Mouse (Mus musculus) left cerebral cortex, postnatal 10 days (tissue): ENCODE results near the gene Zfhx3. TPM values are rescaled to one million over a fixed set of nuclear protein-coding genes. Genes with fewer than 3 reads are reported as not detected.

ENCODE experiments used
- DNase-seq, 2 experiments: peaks; one replicate each; pipeline ENCODE4 v3.0.0; 2021 to 2022; ENCODE audit warnings: low spot score in 2 of 2, mixed read lengths in 1 of 2; ENCODE audit errors: extremely low spot score in 1 of 2
- intact Hi-C: fragments of 180-260 bp; cut with DNase I; formaldehyde crosslinking; loops from one replicate; pipeline ENCODE4 v1.15.1; 2025
- total RNA-seq, 2 experiments: library from RNA; stranded (reverse); gene quantifications; 2 replicates each; pipeline ENCODE4 v1.2.3; 2021

The Zfhx3 gene
- total RNA-seq, 2 experiments from 2014 or later, result 3.9 to 4.4 TPM

GRCm38 (mm10) chr8:108711490-108711793 is 769.0 kb downstream of the Zfhx3 start:
- intact Hi-C loops, result loop anchor here (5.0 to 10.0 kb wide), 3 partner anchors 476 to 703 kb away; no protein-coding TSS in a partner anchor
- DNase-seq, result no peak

- intact Hi-C loops, result loop anchor here (5.0 to 10.0 kb wide), 3 partner anchors 475 to 703 kb away; no protein-coding TSS in a partner anchor
Measured at GRCm38 (mm10) chr8:108712001-108712411, 769.6 kb downstream of the Zfhx3 start.

GRCm38 (mm10) chr8:108712607-108713006 is 770.2 kb downstream of the Zfhx3 start:
- intact Hi-C loops, result loop anchor here (5.0 to 10.0 kb wide), 3 partner anchors 475 to 702 kb away; no protein-coding TSS in a partner anchor
- no peak for DNase-seq

More at GRCm38 (mm10) chr8:108712001-108712411, 769.6 kb downstream of the Zfhx3 start:
- DNase-seq, result no peak

- intact Hi-C loops, result loop anchor here (5.0 to 10.0 kb wide), 3 partner anchors 474 to 701 kb away; no protein-coding TSS in a partner anchor
Measured at GRCm38 (mm10) chr8:108713346-108714142, 771.1 kb downstream of the Zfhx3 start.

GRCm38 (mm10) chr8:108714143-108714635 is 771.7 kb downstream of the Zfhx3 start:
- intact Hi-C loops, result loop anchor here (5.0 to 10.0 kb wide), 3 partner anchors 473 to 701 kb away; no protein-coding TSS in a partner anchor
- no peak for DNase-seq

More at GRCm38 (mm10) chr8:108713346-108714142, 771.1 kb downstream of the Zfhx3 start:
- no peak for DNase-seq

- peak in 1 of 2 experiments; percentile 73 for DNase-seq
- intact Hi-C loops, result loop anchor here (5.0 to 10.0 kb wide), 3 partner anchors 472 to 700 kb away; no protein-coding TSS in a partner anchor
Measured at GRCm38 (mm10) chr8:108714636-108715415, 772.4 kb downstream of the Zfhx3 start.

- DNase-seq, result no peak
- intact Hi-C loops, result loop anchor here (10.0 kb wide), 2 partner anchors 529 to 699 kb away; no protein-coding TSS in a partner anchor
Measured at GRCm38 (mm10) chr8:108715416-108715948, 773.0 kb downstream of the Zfhx3 start.

GRCm38 (mm10) chr8:108716291-108716811 is 773.9 kb downstream of the Zfhx3 start:
- DNase-seq, result no peak
- intact Hi-C loops, result loop anchor here (10.0 kb wide), 2 partner anchors 528 to 698 kb away; no protein-coding TSS in a partner anchor

- intact Hi-C loops, result loop anchor here (10.0 kb wide), 2 partner anchors 527 to 697 kb away; no protein-coding TSS in a partner anchor
Measured at GRCm38 (mm10) chr8:108717545-108717944, 775.1 kb downstream of the Zfhx3 start.

GRCm38 (mm10) chr8:108718031-108718430 is 775.6 kb downstream of the Zfhx3 start:
- intact Hi-C loops, result loop anchor here (10.0 kb wide), 2 partner anchors 527 to 697 kb away; no protein-coding TSS in a partner anchor
- DNase-seq, result no peak

More at GRCm38 (mm10) chr8:108717545-108717944, 775.1 kb downstream of the Zfhx3 start:
- no peak for DNase-seq

GRCm38 (mm10) chr8:108720840-108721239 is 778.4 kb downstream of the Zfhx3 start:
- intact Hi-C loops, result no loop called here
- no peak for DNase-seq

- DNase-seq, result peak; percentile 58 to 71
- intact Hi-C loops, result no loop called here
Measured at GRCm38 (mm10) chr8:108722671-108723513, 780.4 kb downstream of the Zfhx3 start.

GRCm38 (mm10) chr8:108723636-108724035 is 781.2 kb downstream of the Zfhx3 start:
- intact Hi-C loops, result no loop called here
- DNase-seq, result no peak

- intact Hi-C loops, result no loop called here
- DNase-seq, result no peak
Measured at GRCm38 (mm10) chr8:108724818-108725506, 782.5 kb downstream of the Zfhx3 start.

- intact Hi-C loops, result no loop called here
Measured at GRCm38 (mm10) chr8:108725631-108726030, 783.2 kb downstream of the Zfhx3 start.

GRCm38 (mm10) chr8:108726541-108727241 is 784.2 kb downstream of the Zfhx3 start:
- intact Hi-C loops, result no loop called here
- no peak for DNase-seq

More at GRCm38 (mm10) chr8:108725631-108726030, 783.2 kb downstream of the Zfhx3 start:
- DNase-seq, result no peak
